Comparison of ENCODE assay signal across 7 mouse cellular contexts in genomic region chr11:116501005-116501746, GRCm38 (mm10). TPM values are rescaled to one million over a fixed set of nuclear protein-coding genes. Genes with fewer than 3 reads are reported as not detected.
DNase-seq lines count a peak whose midpoint lies in the region; ATAC-seq and TF ChIP-seq lines count a peak whose summit lies in the region.

No protein-coding gene starts in this region.

- H3K4me1 ChIP-seq in embryonic facial prominence, embryonic 15.5 days: peaks cover 8% of the 10 kb centered on the region; the same call in 1 of the 2 replicates
- no peaks in the 10 kb centered on the region for H3K4me1 ChIP-seq in kidney, embryonic 14.5 days (ENCODE audit: control insufficient read depth, insufficient read depth, low read length)
- H3K4me1 ChIP-seq in lung, postnatal 0 days (ENCODE audit: insufficient read depth, low read depth, low read length): no peaks in the 10 kb centered on the region

- no peak overlapping the region for H3K9ac ChIP-seq in embryonic facial prominence, embryonic 15.5 days
- no peak overlapping the region for H3K9ac ChIP-seq in kidney, embryonic 14.5 days (ENCODE audit: low read depth, low read length)
- H3K9ac ChIP-seq in lung, postnatal 0 days (replicated peaks; ENCODE audit: low read depth): no peak overlapping the region

- peak overlapping the region; percentile 52; the same call in 1 of the 2 replicates for H3K27ac ChIP-seq in embryonic facial prominence, embryonic 15.5 days (replicated peaks)
- H3K27ac ChIP-seq in kidney, embryonic 14.5 days (ENCODE audit: low read depth, low read length): no peak overlapping the region
- H3K27ac ChIP-seq in lung, postnatal 0 days (ENCODE audit: low read length): no peak overlapping the region

- H3K36me3 ChIP-seq in embryonic facial prominence, embryonic 15.5 days: no peaks in the 10 kb centered on the region
- no peaks in the 10 kb centered on the region for H3K36me3 ChIP-seq in kidney, embryonic 14.5 days (ENCODE audit: control insufficient read depth, insufficient read depth, low read length)
- no peaks in the 10 kb centered on the region for H3K36me3 ChIP-seq in lung, postnatal 0 days (ENCODE audit: insufficient read depth, low read length)

- no peak overlapping the region for H3K4me3 ChIP-seq in embryonic facial prominence, embryonic 15.5 days (replicated peaks)
- H3K4me3 ChIP-seq in kidney, embryonic 14.5 days (ENCODE audit: low read length): no peak overlapping the region
- H3K4me3 ChIP-seq in lung, postnatal 0 days (ENCODE audit: low read depth, low read length): no peak overlapping the region

- 16% methylated on average over 7 of the region's 7 CpGs for WGBS in embryonic facial prominence, embryonic 15.5 days
- 30% methylated on average over 7 of the region's 7 CpGs for WGBS in kidney, embryonic 14.5 days
- 21% methylated on average over 7 of the region's 7 CpGs for WGBS in lung, postnatal 0 days

- DNase-seq in right cerebral cortex, adult 18-20 months: peak; percentile 31
- DNase-seq in right cerebral cortex, postnatal 36 days (ENCODE audit: low spot score in 2 of 2): no peak
- peak; percentile 76 for DNase-seq in adipocyte (ENCODE audit: low spot score)
- DNase-seq in lung, postnatal 0 days (ENCODE audit: low spot score): peak; percentile 93
- DNase-seq in testis, postnatal 14 days (ENCODE audit: low spot score): peak; percentile 50

- TF ChIP-seq CTCF in lung, postnatal 0 days (IDR thresholded peaks at IDR 0.05): peak; percentile 79

- no peak overlapping the region for H3K4me2 ChIP-seq in embryonic facial prominence, embryonic 15.5 days (replicated peaks)
- no peak overlapping the region for H3K4me2 ChIP-seq in kidney, embryonic 14.5 days (replicated peaks; ENCODE audit: low read depth, low read length)
- H3K4me2 ChIP-seq in lung, postnatal 0 days (replicated peaks; ENCODE audit: low read depth, low read length): no peak overlapping the region

- H3K27me3 ChIP-seq in embryonic facial prominence, embryonic 15.5 days: no peaks in the 10 kb centered on the region
- H3K27me3 ChIP-seq in kidney, embryonic 14.5 days (ENCODE audit: control insufficient read depth, insufficient read depth, low read length): no peaks in the 10 kb centered on the region
- no peaks in the 10 kb centered on the region for H3K27me3 ChIP-seq in lung, postnatal 0 days (replicated peaks; ENCODE audit: insufficient read depth, low read length)

- TF ChIP-seq EP300 in lung, postnatal 0 days (IDR thresholded peaks at IDR 0.05): peak; percentile 68; the same call in 1 of the 2 replicates

- peak; percentile 71 for ATAC-seq in embryonic facial prominence, embryonic 15.5 days (ENCODE audit: insufficient number of reproducible peaks, low FRiP score, low TSS enrichment, low read depth)
- ATAC-seq in kidney, embryonic 14.5 days (ENCODE audit: low FRiP score, low TSS enrichment): peak; percentile 26; the same call in 1 of the 2 replicates
- peak; percentile 70 for ATAC-seq in lung, postnatal 0 days

- H3K9me3 ChIP-seq in embryonic facial prominence, embryonic 15.5 days (replicated peaks): no peaks in the 10 kb centered on the region
- no peaks in the 10 kb centered on the region for H3K9me3 ChIP-seq in kidney, embryonic 14.5 days (ENCODE audit: control insufficient read depth, low read length)
- no peaks in the 10 kb centered on the region for H3K9me3 ChIP-seq in lung, postnatal 0 days (ENCODE audit: low read length)

RNA-seq across cellular contexts. Expression of gene Prpsap1, which starts 7.2 kb away (rescaled TPM):
- polyA plus RNA-seq in embryonic facial prominence, embryonic 15.5 days (2015; fragmentation: Nextera tagmentation; extraction: Ambion mirVana): 154 and 161 TPM in 2 replicates
- 160 and 212 TPM in 2 replicates for polyA plus RNA-seq in kidney, embryonic 14.5 days (2014; fragmentation: Nextera tagmentation; extraction: Ambion mirVana)
- 89.5 and 97.7 TPM in 2 replicates for polyA plus RNA-seq in lung, postnatal 0 days (2015; fragmentation: Nextera tagmentation; extraction: Ambion mirVana)

RNA-seq across cellular contexts. Expression of gene Sphk1, which starts 29.5 kb away (rescaled TPM):
- 12.3 and 12.5 TPM in 2 replicates for polyA plus RNA-seq in embryonic facial prominence, embryonic 15.5 days (2015; fragmentation: Nextera tagmentation; extraction: Ambion mirVana)
- 3.0 and 3.7 TPM in 2 replicates for polyA plus RNA-seq in kidney, embryonic 14.5 days (2014; fragmentation: Nextera tagmentation; extraction: Ambion mirVana)
- 38.6 and 56.3 TPM in 2 replicates for polyA plus RNA-seq in lung, postnatal 0 days (2015; fragmentation: Nextera tagmentation; extraction: Ambion mirVana)

RNA-seq across cellular contexts. Expression of gene Qrich2, which starts 35.1 kb away (rescaled TPM):
- 0.09 and 0.16 TPM in 2 replicates for polyA plus RNA-seq in embryonic facial prominence, embryonic 15.5 days (2015; fragmentation: Nextera tagmentation; extraction: Ambion mirVana)
- 0.34 and 0.39 TPM in 2 replicates for polyA plus RNA-seq in kidney, embryonic 14.5 days (2014; fragmentation: Nextera tagmentation; extraction: Ambion mirVana)
- polyA plus RNA-seq in lung, postnatal 0 days (2015; fragmentation: Nextera tagmentation; extraction: Ambion mirVana): 0.05 and 0.06 TPM in 2 replicates

Comparison
In these comparisons a context has a peak if more than half of its experiments do, and no peak if none do; other contexts are left out.
1. DNase-seq: peak in right cerebral cortex, adult 18-20 months (single experiment), adipocyte (single experiment), lung, postnatal 0 days (single experiment) and testis, postnatal 14 days (single experiment); none in right cerebral cortex, postnatal 36 days (0 of 2).
2. Peak in every context shown above with its lines, with median percentiles within 50 percentile points of each other: ATAC-seq.